Mouse (Mus musculus) MEL (cell line): ENCODE data around the gene Ybey. TPM values are rescaled to one million over a fixed set of nuclear protein-coding genes. Genes with fewer than 3 reads are reported as not detected.
A peak's percentile ranks its signal among the peaks of the same experiment; 100 is the strongest.

Source experiments
- DNase-seq: peaks from one replicate; pipeline ENCODE4 v3.0.0; 2011; ENCODE audit warnings: low read depth, low spot score
- H3K27ac ChIP-seq: 2 replicates; pipeline ENCODE4 v1.5.1; 2012; ENCODE audit warnings: low read depth, mild to moderate bottlenecking, control low read depth, low read length, moderate library complexity; ENCODE audit not compliant: control insufficient read depth
- H3K27me3 ChIP-seq, 2 experiments: fragments of 150-350 bp in 1 of 2; sonication (generic) in 1 of 2; 2 replicates each; pipeline ENCODE4 v1.6.1; 2012; ENCODE audit warnings: low read length in 2 of 2, mild to moderate bottlenecking in 2 of 2, improper control_type of control experiment in 1 of 2, moderate library complexity in 1 of 2; ENCODE audit not compliant: insufficient read depth in 2 of 2, control insufficient read depth in 1 of 2
- H3K36me3 ChIP-seq, 2 experiments: 2 replicates each; pipeline ENCODE4 v1.6.1; 2012 to 2014; ENCODE audit warnings: low read length in 2 of 2, improper control_type of control experiment in 1 of 2, inconsistent platforms in 1 of 2, mild to moderate bottlenecking in 1 of 2; ENCODE audit not compliant: insufficient read depth in 2 of 2, control insufficient read depth in 1 of 2
- H3K4me1 ChIP-seq, 2 experiments: fragments of 150-350 bp in 1 of 2; sonication (generic) in 1 of 2; 2 replicates each; pipeline ENCODE4 v1.6.1; 2012; ENCODE audit warnings: low read length in 2 of 2, improper control_type of control experiment in 1 of 2, mild to moderate bottlenecking in 1 of 2; ENCODE audit not compliant: insufficient read depth in 2 of 2, control insufficient read depth in 1 of 2
- H3K4me3 ChIP-seq, 2 experiments: fragments of 150-350 bp in 1 of 2; sonication (generic) in 1 of 2; 2 replicates each; pipeline ENCODE4 v1.5.1; 2012; ENCODE audit warnings: low read depth in 2 of 2, low read length in 2 of 2, mild to moderate bottlenecking in 2 of 2, moderate library complexity in 2 of 2, control low read depth in 1 of 2, improper control_type of control experiment in 1 of 2; ENCODE audit not compliant: control insufficient read depth in 1 of 2, insufficient read depth in 1 of 2
- H3K79me2 ChIP-seq: 2 replicates; pipeline ENCODE4 v1.6.1; 2012; ENCODE audit warnings: mild to moderate bottlenecking, low read length, moderate library complexity; ENCODE audit not compliant: control insufficient read depth, poor library complexity, insufficient read depth
- H3K9ac ChIP-seq: 2 replicates; pipeline ENCODE4 v1.6.1; 2012; ENCODE audit warnings: low read depth, mild to moderate bottlenecking, control low read depth, low read length, moderate library complexity; ENCODE audit not compliant: control insufficient read depth, poor library complexity, severe bottlenecking
- H3K9me3 ChIP-seq: fragments of 150-350 bp; sonication (generic); replicated peaks from 2 replicates; pipeline ENCODE4 v1.6.1; 2012; ENCODE audit warnings: mild to moderate bottlenecking, low read length, improper control_type of control experiment, moderate library complexity; ENCODE audit not compliant: insufficient read depth
- E2F4 ChIP-seq: IDR thresholded peaks from 2 replicates; pipeline ENCODE4 v1.6.1; 2011; ENCODE audit warnings: low read depth, low read length, improper control_type of control experiment, borderline replicate concordance
- EP300 ChIP-seq, 2 experiments: IDR thresholded peaks; 2 replicates each; pipeline ENCODE4 v1.6.1; 2011; ENCODE audit warnings: improper control_type of control experiment in 2 of 2, low read length in 2 of 2, low read depth in 1 of 2, mild to moderate bottlenecking in 1 of 2
- ETS1 ChIP-seq: IDR thresholded peaks from 2 replicates; pipeline ENCODE4 v1.6.1; 2012; ENCODE audit warnings: low read depth, mild to moderate bottlenecking, inconsistent platforms, low read length, improper control_type of control experiment, moderate library complexity
- GABPA ChIP-seq: IDR thresholded peaks from 2 replicates; pipeline ENCODE4 v1.6.1; 2012; ENCODE audit warnings: low read depth, mild to moderate bottlenecking, inconsistent platforms, low read length, improper control_type of control experiment, moderate library complexity
- GATA1 ChIP-seq: IDR thresholded peaks from 2 replicates; pipeline ENCODE4 v1.6.1; 2011; ENCODE audit warnings: low read depth, low read length, improper control_type of control experiment
- JUND ChIP-seq: IDR thresholded peaks from 2 replicates; pipeline ENCODE4 v1.6.1; 2011; ENCODE audit warnings: low read depth, mild to moderate bottlenecking, improper control_type of control experiment, low read length
- MYB ChIP-seq: IDR thresholded peaks from 2 replicates; pipeline ENCODE4 v1.6.1; 2011; ENCODE audit warnings: mild to moderate bottlenecking, low read depth, low read length, improper control_type of control experiment
- MYC ChIP-seq: IDR thresholded peaks from 2 replicates; pipeline ENCODE4 v1.6.1; 2011; ENCODE audit warnings: low read depth, mild to moderate bottlenecking, low read length, improper control_type of control experiment, moderate library complexity
- POLR2A ChIP-seq, 2 experiments: IDR thresholded peaks; 2 replicates each; pipeline ENCODE4 v1.6.1; 2011 to 2012; ENCODE audit warnings: low read length in 2 of 2, mild to moderate bottlenecking in 2 of 2, control low read depth in 1 of 2, improper control_type of control experiment in 1 of 2, low read depth in 1 of 2, moderate library complexity in 1 of 2; ENCODE audit not compliant: control insufficient read depth in 1 of 2, insufficient read depth in 1 of 2, poor library complexity in 1 of 2
- POLR2AphosphoS5 ChIP-seq: IDR thresholded peaks from 2 replicates; pipeline ENCODE4 v1.6.1; 2012; ENCODE audit warnings: low read depth, borderline replicate concordance, mild to moderate bottlenecking, inconsistent platforms, low read length, moderate library complexity, mixed read lengths
- RAD21 ChIP-seq: IDR thresholded peaks from 2 replicates; pipeline ENCODE4 v1.6.1; 2011; ENCODE audit warnings: mild to moderate bottlenecking, low read depth, low read length, improper control_type of control experiment
- RCOR1 ChIP-seq: IDR thresholded peaks from 2 replicates; pipeline ENCODE4 v1.6.1; 2012; ENCODE audit warnings: low read depth, mild to moderate bottlenecking, inconsistent platforms, low read length, improper control_type of control experiment
- SIN3A ChIP-seq: IDR thresholded peaks from 2 replicates; pipeline ENCODE4 v1.6.1; 2012; ENCODE audit warnings: low read length, improper control_type of control experiment, inconsistent platforms
- TCF12 ChIP-seq: IDR thresholded peaks from 2 replicates; pipeline ENCODE4 v1.6.1; 2014; ENCODE audit warnings: low read depth, mild to moderate bottlenecking, inconsistent platforms, low read length, improper control_type of control experiment, moderate library complexity
- ZKSCAN1 ChIP-seq: IDR thresholded peaks from 2 replicates; pipeline ENCODE4 v1.6.1; 2012; ENCODE audit warnings: low read depth, mild to moderate bottlenecking, inconsistent platforms, low read length, improper control_type of control experiment, moderate library complexity
- ZMIZ1 ChIP-seq: IDR thresholded peaks from 2 replicates; pipeline ENCODE4 v1.6.1; 2012; ENCODE audit warnings: low read depth, mild to moderate bottlenecking, inconsistent platforms, low read length, improper control_type of control experiment, moderate library complexity
- ZNF384 ChIP-seq: IDR thresholded peaks from 2 replicates; pipeline ENCODE4 v1.6.1; 2012; ENCODE audit warnings: low read depth, mild to moderate bottlenecking, inconsistent platforms, low read length, improper control_type of control experiment
- polyA plus RNA-seq, 2 experiments: library from polyadenylated mRNA; stranded (reverse) in 1 of 2; unstranded in 1 of 2; fragments of >175 nt in 1 of 2; fragments of >200 nt in 1 of 2; gene quantifications; 2 replicates each; pipeline versions ENCODE4 v1.2.1 to v1.2.4; 2012; ENCODE audit warnings: low replicate concordance in 2 of 2, low read depth in 1 of 2; ENCODE audit not compliant: insufficient read length in 2 of 2, insufficient read depth in 1 of 2, missing spikeins in 1 of 2
- total RNA-seq: library from RNA; depleted of rRNA; stranded (reverse); fragments of 300-350 nt; gene quantifications from 2 replicates; pipeline ENCODE4 v1.2.3, GENCODE M21; 2012

Gene Ybey
- total and polyA plus RNA-seq, 3 experiments = 2.6 to 4.0 TPM; not detected in 1

- TF ChIP-seq GATA1 = no peak
- no peak for TF ChIP-seq EP300 (IDR thresholded peaks at IDR 0.05; ENCODE audit: low read depth in 1 of 2, low read length in 2 of 2)
- TF ChIP-seq JUND = no peak
- no peak for TF ChIP-seq ETS1
- no peak for TF ChIP-seq ZKSCAN1
- TF ChIP-seq POLR2A (IDR thresholded peaks at IDR 0.05; ENCODE audit: control insufficient read depth in 1 of 2, insufficient read depth in 1 of 2, low read depth in 1 of 2, low read length in 2 of 2, poor library complexity in 1 of 2) = no peak
- TF ChIP-seq RCOR1 = no peak
- TF ChIP-seq GABPA = no peak
- no peak for TF ChIP-seq E2F4
- TF ChIP-seq ZMIZ1 = no peak
These were observed 44.2 kb upstream of the Ybey start (continued) for GRCm38 (mm10) chr10:76512965-76513583.

GRCm38 (mm10) chr10:76505865-76506264 is 37.0 kb upstream of the Ybey start:
- H3K9me3 ChIP-seq = no peaks in the 10 kb centered on the region
- no peak overlapping the region for H3K9ac ChIP-seq
- H3K36me3 ChIP-seq = peaks cover 0 to 14% of the 10 kb centered on the region in 2 experiments; a peak in 2 of 4 replicates
- H3K4me1 ChIP-seq = no peaks in the 10 kb centered on the region
- H3K27me3 ChIP-seq = no peaks in the 10 kb centered on the region
- TF ChIP-seq ZNF384 (peak; percentile 46; the same call in 1 of the 2 replicates), TCF12 (no peak)
- TF ChIP-seq, all 39 proteins: peak for 1
- no peak for DNase-seq
- no peak overlapping the region for H3K4me3 ChIP-seq
- H3K27ac ChIP-seq = no peak overlapping the region
- no peaks in the 10 kb centered on the region for H3K79me2 ChIP-seq

- Histone ChIP-seq H3K36me3 (peaks cover 0 to 16% of the 10 kb centered on the region in 2 experiments; a peak in 2 of 4 replicates), H3K79me2 (no peaks in the 10 kb centered on the region), H3K9ac (no peak overlapping the region), H3K9me3 (no peaks in the 10 kb centered on the region), H3K4me1 (no peaks in the 10 kb centered on the region), H3K27me3 (no peaks in the 10 kb centered on the region), H3K4me3 (no peak overlapping the region), H3K27ac (no peak overlapping the region)
- DNase-seq = no peak
- TF ChIP-seq MYB (no peak), SIN3A (no peak), TCF12 (no peak), POLR2AphosphoS5 (no peak), MYC (no peak), RAD21 (no peak)
These were observed 35.5 kb upstream of the Ybey start for GRCm38 (mm10) chr10:76504271-76504943.
